Mouse (Mus musculus): ENCODE measurements around the gene Ahcy. TPM values are rescaled to one million over a fixed set of nuclear protein-coding genes. Genes with fewer than 3 reads are reported as not detected.

The Ahcy gene
- polyA plus RNA-seq, 1 experiment = 30.6 TPM

DNA sequence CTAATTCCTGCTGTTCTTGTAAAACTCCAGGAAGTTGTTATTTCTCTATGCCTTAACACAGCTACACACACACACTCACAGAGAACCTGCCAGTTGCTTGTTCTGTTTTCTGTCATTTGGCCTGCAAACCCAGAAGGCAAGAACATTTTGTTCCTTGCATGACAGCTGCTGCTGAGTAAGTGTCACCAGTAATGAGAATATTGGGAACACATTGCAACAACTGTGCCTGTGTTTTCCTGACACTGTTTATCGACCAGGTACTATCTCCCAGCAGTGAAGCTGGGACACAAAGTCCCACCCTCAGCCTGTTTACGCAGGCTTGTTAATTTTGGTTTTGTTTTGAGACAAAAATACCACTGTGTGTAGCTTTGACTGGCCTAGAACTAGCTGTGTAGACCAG is 21.6 kb downstream of the Ahcy start:
- peaks cover 5% of the 10 kb centered on the region for H3K4me1 ChIP-seq (ENCODE audit: control insufficient read depth, insufficient read depth, low read length)
- H3K27ac ChIP-seq (ENCODE audit: insufficient read depth, low read length) = no peak overlapping the region
- no peak for TF ChIP-seq POLR2A (IDR thresholded peaks at IDR 0.05; ENCODE audit: extremely low read depth, insufficient read depth, low read length)
- TF ChIP-seq CTCF (IDR thresholded peaks at IDR 0.05; ENCODE audit: extremely low read depth, insufficient read depth, low read length) = no peak
- no peak overlapping the region for H3K4me3 ChIP-seq (ENCODE audit: insufficient read depth, low read length)

DNA sequence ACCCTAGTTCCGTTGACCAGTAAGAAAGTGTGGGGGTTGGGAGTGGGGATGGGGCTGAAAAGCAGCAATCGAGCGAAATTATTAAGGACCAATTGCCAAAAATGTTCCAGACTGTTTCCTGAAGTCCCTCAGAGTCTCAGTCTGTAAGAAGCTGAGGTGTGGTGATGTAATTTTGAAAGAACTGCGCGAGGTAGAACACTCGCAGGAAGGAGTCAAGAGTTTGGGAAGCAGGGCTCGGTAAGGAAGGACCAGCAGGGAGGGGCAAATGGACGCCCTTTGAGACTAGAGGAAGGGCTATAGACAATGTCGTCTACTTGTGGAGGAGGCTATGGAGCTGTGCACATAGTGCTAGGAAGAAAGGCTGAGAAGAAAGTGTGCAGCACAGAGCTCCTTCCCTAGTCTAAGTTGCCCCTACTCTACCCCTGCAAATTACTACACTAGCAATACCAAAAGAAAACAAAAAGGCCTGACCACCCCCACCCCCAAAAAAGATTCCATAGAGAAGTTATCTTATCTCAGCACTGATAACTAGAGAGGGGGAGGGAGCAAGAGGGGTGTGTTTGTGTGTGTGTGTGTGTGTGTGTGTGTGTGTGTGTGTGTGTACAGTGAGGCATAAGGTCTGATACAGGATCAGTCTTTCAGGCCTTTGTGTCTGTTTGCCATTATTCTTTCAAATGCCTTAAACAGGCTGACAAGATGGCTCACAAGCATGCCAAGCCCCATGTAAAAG is 22.5 kb downstream of the Ahcy start:
- Histone ChIP-seq H3K4me3 (ENCODE audit: insufficient read depth, low read length) (no peak overlapping the region), H3K27ac (ENCODE audit: insufficient read depth, low read length) (no peak overlapping the region), H3K4me1 (ENCODE audit: control insufficient read depth, insufficient read depth, low read length) (peaks cover 5% of the 10 kb centered on the region)
- no peak for TF ChIP-seq CTCF (IDR thresholded peaks at IDR 0.05; ENCODE audit: extremely low read depth, insufficient read depth, low read length)
- no peak for TF ChIP-seq POLR2A (IDR thresholded peaks at IDR 0.05; ENCODE audit: extremely low read depth, insufficient read depth, low read length)

DNA sequence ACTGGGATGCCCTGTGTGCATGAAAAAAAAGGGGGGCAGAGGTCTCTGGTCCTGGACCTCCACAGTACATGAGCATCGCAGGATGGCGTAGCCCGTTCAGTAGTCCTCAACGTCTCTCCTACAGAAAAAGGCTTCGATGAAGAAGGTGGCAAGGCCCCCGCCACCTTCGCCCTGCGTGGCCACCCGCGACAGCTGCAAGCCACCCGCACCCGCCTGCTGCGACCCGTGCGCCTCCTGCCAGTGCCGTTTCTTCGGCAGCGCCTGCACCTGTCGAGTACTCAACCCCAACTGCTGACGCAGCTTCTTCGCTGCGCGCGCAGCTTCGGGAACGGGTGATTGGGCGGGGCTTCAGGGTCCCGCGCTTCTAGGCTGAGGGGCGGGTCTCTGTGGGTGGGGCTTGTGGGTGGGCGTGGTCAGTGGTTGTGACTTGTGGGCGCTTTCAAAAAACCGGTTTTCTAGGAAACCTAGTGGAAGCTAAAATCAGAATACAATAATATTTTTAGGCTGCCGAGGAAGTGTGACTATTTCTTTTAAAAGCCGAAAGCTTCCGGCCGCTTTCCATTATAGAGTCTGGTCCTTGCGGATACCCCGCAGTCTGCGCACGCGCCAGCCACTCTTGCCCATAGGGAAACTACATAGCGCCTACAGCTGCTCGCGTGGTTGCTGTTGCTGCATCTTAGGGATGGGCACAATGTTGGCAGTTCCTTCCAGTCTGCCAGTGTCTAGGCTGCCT is 23.6 kb downstream of the Ahcy start:
- peak overlapping the region; percentile 96 for H3K27ac ChIP-seq (ENCODE audit: insufficient read depth, low read length)
- TF ChIP-seq POLR2A (IDR thresholded peaks at IDR 0.05; ENCODE audit: extremely low read depth, insufficient read depth, low read length) (peak; percentile 99), CTCF (IDR thresholded peaks at IDR 0.05; ENCODE audit: extremely low read depth, insufficient read depth, low read length) (no peak)
- H3K4me3 ChIP-seq (ENCODE audit: insufficient read depth, low read length) = peak overlapping the region; percentile 59
- peaks cover 5% of the 10 kb centered on the region for H3K4me1 ChIP-seq (ENCODE audit: control insufficient read depth, insufficient read depth, low read length)

DNA sequence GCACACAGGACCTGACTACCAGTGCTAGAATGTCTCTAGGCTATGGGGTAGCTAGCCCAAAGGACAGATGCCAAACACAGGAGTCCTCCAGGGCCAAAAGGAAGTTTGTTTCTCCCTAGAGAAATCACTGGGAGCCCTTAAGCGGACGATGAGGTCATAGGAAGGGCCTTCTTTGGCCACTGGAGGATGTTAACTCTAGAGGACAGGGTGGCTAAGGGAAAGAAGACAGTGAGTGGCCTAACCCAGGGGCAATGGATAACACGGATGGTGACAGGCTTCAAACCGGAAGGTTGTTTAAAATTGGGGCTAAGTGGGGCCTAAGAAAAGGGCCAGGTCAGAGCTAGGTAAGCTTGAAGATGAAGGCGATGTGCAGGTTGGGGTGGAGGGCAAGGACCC is 24.2 kb downstream of the Ahcy start:
- TF ChIP-seq POLR2A (IDR thresholded peaks at IDR 0.05; ENCODE audit: extremely low read depth, insufficient read depth, low read length) (no peak), CTCF (IDR thresholded peaks at IDR 0.05; ENCODE audit: extremely low read depth, insufficient read depth, low read length) (no peak)
- H3K4me1 ChIP-seq (ENCODE audit: control insufficient read depth, insufficient read depth, low read length) = peaks cover 5% of the 10 kb centered on the region
- H3K4me3 ChIP-seq (ENCODE audit: insufficient read depth, low read length) = peak overlapping the region; percentile 59
- peak overlapping the region; percentile 96 for H3K27ac ChIP-seq (ENCODE audit: insufficient read depth, low read length)

DNA sequence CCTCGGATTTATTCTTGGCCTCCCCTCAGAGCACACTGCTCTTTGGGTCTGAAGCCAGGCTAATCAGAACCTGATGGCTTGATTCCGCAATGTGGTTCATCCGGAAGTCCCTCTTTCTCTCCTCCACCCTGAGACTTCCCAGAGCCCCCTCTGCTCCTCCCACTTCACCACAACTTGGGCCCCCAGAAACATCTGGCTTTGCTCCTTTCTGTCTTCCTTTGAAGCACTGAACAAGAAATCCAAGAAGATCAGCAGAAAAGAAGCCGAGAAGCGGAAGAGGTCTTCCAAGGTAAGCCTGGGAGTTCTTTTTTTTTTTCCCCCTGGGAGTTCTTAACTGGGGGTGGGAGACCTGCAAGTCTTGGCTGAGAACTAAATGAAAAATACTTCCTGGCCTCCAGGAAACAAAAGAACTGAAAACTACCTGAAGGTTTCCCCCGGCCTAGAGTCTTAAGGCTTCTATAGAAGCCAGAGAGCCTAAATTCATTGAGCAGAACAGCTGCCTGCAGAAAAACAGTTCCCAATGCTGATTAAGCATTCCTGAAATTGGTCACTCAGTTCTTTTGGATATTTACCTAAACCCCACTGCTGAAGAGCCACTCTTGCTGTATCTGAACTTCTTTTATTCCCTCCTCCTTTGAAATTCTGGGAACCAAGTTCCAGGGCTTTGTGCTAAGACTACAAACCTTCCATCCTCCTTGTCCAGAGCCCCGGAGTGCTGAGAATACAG is 26.7 kb downstream of the Ahcy start:
- H3K27ac ChIP-seq (ENCODE audit: insufficient read depth, low read length) = no peak overlapping the region
- H3K4me1 ChIP-seq (ENCODE audit: control insufficient read depth, insufficient read depth, low read length) = peaks cover 5% of the 10 kb centered on the region
- no peak overlapping the region for H3K4me3 ChIP-seq (ENCODE audit: insufficient read depth, low read length)
- TF ChIP-seq POLR2A (IDR thresholded peaks at IDR 0.05; ENCODE audit: extremely low read depth, insufficient read depth, low read length) (no peak), CTCF (IDR thresholded peaks at IDR 0.05; ENCODE audit: extremely low read depth, insufficient read depth, low read length) (no peak)

GRCm38 (mm10) chr2:155046803-155047202 is 27.5 kb downstream of the Ahcy start:
- Histone ChIP-seq H3K4me3 (ENCODE audit: insufficient read depth, low read length) (no peak overlapping the region), H3K4me1 (ENCODE audit: control insufficient read depth, insufficient read depth, low read length) (peaks cover 5% of the 10 kb centered on the region), H3K27ac (ENCODE audit: insufficient read depth, low read length) (no peak overlapping the region)
- TF ChIP-seq POLR2A (IDR thresholded peaks at IDR 0.05; ENCODE audit: extremely low read depth, insufficient read depth, low read length) = no peak

- H3K4me1 ChIP-seq (ENCODE audit: control insufficient read depth, insufficient read depth, low read length) = peaks cover 2% of the 10 kb centered on the region
- no peak overlapping the region for H3K27ac ChIP-seq (ENCODE audit: insufficient read depth, low read length)
- TF ChIP-seq CTCF (IDR thresholded peaks at IDR 0.05; ENCODE audit: extremely low read depth, insufficient read depth, low read length) (no peak), POLR2A (IDR thresholded peaks at IDR 0.05; ENCODE audit: extremely low read depth, insufficient read depth, low read length) (no peak)
- no peak overlapping the region for H3K4me3 ChIP-seq (ENCODE audit: insufficient read depth, low read length)
These were observed 29.2 kb downstream of the Ahcy start for GRCm38 (mm10) chr2:155045075-155045474.

- no peaks in the 10 kb centered on the region for H3K4me1 ChIP-seq (ENCODE audit: control insufficient read depth, insufficient read depth, low read length)
- no peak overlapping the region for H3K4me3 ChIP-seq (ENCODE audit: insufficient read depth, low read length)
- TF ChIP-seq POLR2A (IDR thresholded peaks at IDR 0.05; ENCODE audit: extremely low read depth, insufficient read depth, low read length) (no peak), CTCF (IDR thresholded peaks at IDR 0.05; ENCODE audit: extremely low read depth, insufficient read depth, low read length) (no peak)
- no peak overlapping the region for H3K27ac ChIP-seq (ENCODE audit: insufficient read depth, low read length)
These were observed 29.8 kb downstream of the Ahcy start for GRCm38 (mm10) chr2:155044542-155044941.

DNA sequence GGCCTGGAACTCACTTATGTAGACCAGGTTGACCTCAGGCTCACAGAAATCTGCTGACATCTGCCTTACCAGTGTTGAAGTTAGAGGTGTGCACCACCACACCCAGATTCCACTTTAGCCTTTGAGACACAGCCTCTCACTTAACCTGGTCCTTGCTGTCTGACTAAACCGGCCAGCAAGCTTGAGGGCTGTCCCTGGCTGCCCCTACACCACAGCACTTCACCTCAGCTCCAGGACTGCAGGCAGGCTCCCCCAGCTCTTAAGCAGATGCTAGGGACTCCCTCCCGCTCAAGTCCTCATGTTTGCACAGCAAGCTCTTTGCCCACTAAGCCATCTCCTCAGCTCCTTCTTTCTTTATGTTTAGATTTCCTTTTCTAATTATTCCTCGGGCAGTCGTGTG is 34.3 kb downstream of the Ahcy start:
- Histone ChIP-seq H3K27ac (ENCODE audit: insufficient read depth, low read length) (no peak overlapping the region), H3K4me1 (ENCODE audit: control insufficient read depth, insufficient read depth, low read length) (no peaks in the 10 kb centered on the region), H3K4me3 (ENCODE audit: insufficient read depth, low read length) (no peak overlapping the region)
- TF ChIP-seq POLR2A (IDR thresholded peaks at IDR 0.05; ENCODE audit: extremely low read depth, insufficient read depth, low read length) = no peak
- no peak for TF ChIP-seq CTCF (IDR thresholded peaks at IDR 0.05; ENCODE audit: extremely low read depth, insufficient read depth, low read length)

All from cortical plate, adult 2 months (tissue).